8 mouse cellular contexts compared by ENCODE assay signal in the genomic region with DNA sequence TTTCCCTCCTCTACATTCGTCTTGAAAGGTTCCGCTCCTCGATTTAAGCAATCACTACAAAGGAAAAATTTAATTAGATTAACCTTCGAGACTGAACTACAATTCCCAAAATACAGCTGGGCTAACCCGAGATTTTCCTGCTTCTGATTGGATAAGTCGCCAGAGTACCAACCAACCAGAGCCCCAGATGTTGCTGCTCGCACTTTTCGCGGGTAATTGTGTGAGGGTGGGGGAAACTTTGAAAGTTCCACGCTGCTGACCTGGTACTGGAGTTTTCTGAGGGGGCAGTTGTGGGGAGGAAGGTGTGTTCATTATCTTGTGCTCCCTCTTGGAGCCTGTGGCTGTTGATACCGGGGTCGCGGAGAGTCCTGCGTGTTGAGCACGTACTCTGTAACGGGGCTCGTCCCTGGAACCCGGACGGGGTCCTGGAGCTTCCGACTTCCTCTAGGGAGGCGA. TPM values are rescaled to one million over a fixed set of nuclear protein-coding genes. Genes with fewer than 3 reads are reported as not detected.
DNase-seq lines count a peak whose midpoint lies in the region; ATAC-seq and TF ChIP-seq lines count a peak whose summit lies in the region.

A gene (plus strand): TSS at position 162 of the 456 bp plus-strand sequence.

- H3K9ac ChIP-seq in hindbrain, postnatal 0 days (replicated peaks; ENCODE audit: low read length) = peak within 1 kb of the TSS; percentile 28

- peak; percentile 76 for DNase-seq in gastrocnemius, adult 2 months
- DNase-seq in hindbrain, postnatal 0 days (ENCODE audit: low spot score) = peak; percentile 93
- peak; percentile 35 to 63 for DNase-seq in left cerebral cortex, adult 2 months (ENCODE audit: extremely low spot score in 1 of 2, low spot score in 2 of 2)
- DNase-seq in right cerebral cortex, adult 2 months (ENCODE audit: low spot score in 2 of 2) = peak; percentile 72 to 77
- DNase-seq in urinary bladder, postnatal 36 days (ENCODE audit: low spot score in 2 of 2) = peak; percentile 60 to 70

- H3K4me1 ChIP-seq in hindbrain, postnatal 0 days (ENCODE audit: insufficient read depth, low read length) = peaks cover 6% of the 10 kb centered on the region; the same call in 1 of the 2 replicates

- no peaks in the 10 kb centered on the region for H3K36me3 ChIP-seq in hindbrain, postnatal 0 days (ENCODE audit: insufficient read depth, low read length)

- peak within 1 kb of the TSS; percentile 91 for H3K27ac ChIP-seq in gastrocnemius, adult 2 months
- H3K27ac ChIP-seq in hindbrain, postnatal 0 days = peak within 1 kb of the TSS; percentile 62
- peak within 1 kb of the TSS; percentile 85 for H3K27ac ChIP-seq in left cerebral cortex, adult 2 months

- intact Hi-C loops in gastrocnemius, adult 2 months (cut with DNase I) = no loop called here
- intact Hi-C loops in left cerebral cortex, adult 2 months (cut with DNase I) = no loop called here

- peak within 1 kb of the TSS; percentile 78 for H3K4me2 ChIP-seq in hindbrain, postnatal 0 days (ENCODE audit: low read depth, low read length)

- peak; percentile 72 for ATAC-seq in activated CD4-positive, CD25-positive, alpha-beta regulatory T cell, adult 4 months
- peak; percentile 83 for ATAC-seq in common myeloid progenitor, adult 5-6 weeks (replicated peaks; ENCODE audit: low read depth, poor library complexity, severe bottlenecking)
- ATAC-seq in hindbrain, postnatal 0 days = peak; percentile 83
- ATAC-seq in megakaryocyte, adult 5-6 weeks (ENCODE audit: poor library complexity, severe bottlenecking) = peak; percentile 78

- under 1% methylated on average over 21 of the region's 21 CpGs for whole genome bisulfite sequencing in hindbrain, postnatal 0 days

- no peaks in the 10 kb centered on the region for H3K9me3 ChIP-seq in hindbrain, postnatal 0 days (ENCODE audit: low read length)

- H3K4me3 ChIP-seq in gastrocnemius, adult 2 months = peak within 1 kb of the TSS; percentile 95
- peak within 1 kb of the TSS; percentile 50 for H3K4me3 ChIP-seq in hindbrain, postnatal 0 days (ENCODE audit: low read length)
- peak within 1 kb of the TSS; percentile 76 for H3K4me3 ChIP-seq in left cerebral cortex, adult 2 months

- TF ChIP-seq CTCF in gastrocnemius, adult 2 months (IDR thresholded peaks at IDR 0.05) = no peak
- TF ChIP-seq CTCF in hindbrain, postnatal 0 days (IDR thresholded peaks at IDR 0.05; ENCODE audit: low read depth) = no peak
- no peak for TF ChIP-seq CTCF in left cerebral cortex, adult 2 months (IDR thresholded peaks at IDR 0.05)

- no peaks in the 10 kb centered on the region for H3K27me3 ChIP-seq in hindbrain, postnatal 0 days (ENCODE audit: insufficient read depth, low read length)

RNA-seq across cellular contexts. Expression of the gene that starts here (rescaled TPM):
- polyA plus RNA-seq in activated CD4-positive, CD25-positive, alpha-beta regulatory T cell, adult 4 months (2017; shearing (Covaris generic)) = 1 to 10 TPM; 1.9 to 2.8 TPM
- total RNA-seq in common myeloid progenitor, adult 5-6 weeks (2017) = 10.8 and 12.8 TPM in 2 replicates
- under 1 TPM in 1 of 2 experiments, not detected in 1; 0.11 TPM for total RNA-seq in gastrocnemius, adult 2 months (2021)
- 1.1 and 1.4 TPM in 2 replicates for total RNA-seq in hindbrain, postnatal 0 days (2014; rRNA removed)
- polyA plus RNA-seq in hindbrain, postnatal 0 days (2015; fragmentation: Nextera tagmentation; extraction: Ambion mirVana) = 1.1 and 1.9 TPM in 2 replicates
- total RNA-seq in left cerebral cortex, adult 2 months (2021) = under 1 TPM in 1 of 2 experiments, not detected in 1; 0.36 TPM
- 3.2 and 5.9 TPM in 2 replicates for total RNA-seq in megakaryocyte, adult 5-6 weeks (2015)
- total RNA-seq in megakaryocyte, adult 5-6 weeks (2017) = 7.1 TPM in 2 replicates

Comparison
In these comparisons a context has a peak if more than half of its experiments do, and no peak if none do; other contexts are left out.
1. Peak in every context shown above with its lines: DNase-seq, ATAC-seq, H3K4me3 ChIP-seq and H3K27ac ChIP-seq.
2. Peak in DNase-seq, H3K4me3 ChIP-seq and H3K27ac ChIP-seq in gastrocnemius, adult 2 months; RNA of the gene not detected or under 1 TPM.
3. Peak in DNase-seq, H3K4me3 ChIP-seq and H3K27ac ChIP-seq in left cerebral cortex, adult 2 months; RNA of the gene not detected or under 1 TPM.